Mouse (Mus musculus) hindbrain, embryonic 15.5 days (tissue): ENCODE measurements around the gene Bap1. TPM values are rescaled to one million over a fixed set of nuclear protein-coding genes. Genes with fewer than 3 reads are reported as not detected.

Experiments
- ATAC-seq: fragments of 200-750 bp; cut with Nextera tagmentation; 2 replicates; pipeline ENCODE4 v1.8.0; 2017; ENCODE audit warnings: low read depth, moderate number of reproducible peaks, moderate TSS enrichment; ENCODE audit not compliant: low FRiP score
- H3K27ac ChIP-seq: fragments of 300-500 bp; sonication (generic); replicated peaks from 2 replicates; pipeline ENCODE4 v1.5.1; 2015; ENCODE audit warnings: mild to moderate bottlenecking, inconsistent platforms
- H3K27me3 ChIP-seq: fragments of 300-500 bp; sonication (generic); 2 replicates; pipeline ENCODE4 v1.6.1; 2015; ENCODE audit warnings: control low read depth, inconsistent platforms
- H3K36me3 ChIP-seq: fragments of 300-500 bp; sonication (generic); 2 replicates; pipeline ENCODE4 v1.6.1; 2015; ENCODE audit warnings: control low read depth, inconsistent platforms
- H3K4me1 ChIP-seq: fragments of 300-500 bp; sonication (generic); replicated peaks from 2 replicates; pipeline ENCODE4 v1.6.1; 2015; ENCODE audit warnings: control low read depth, inconsistent platforms
- H3K4me2 ChIP-seq: fragments of 300-500 bp; sonication (generic); 2 replicates; pipeline ENCODE4 v1.6.1; 2015; ENCODE audit warnings: moderate library complexity, mild to moderate bottlenecking, inconsistent platforms
- H3K4me3 ChIP-seq: fragments of 300-500 bp; sonication (generic); 2 replicates; pipeline ENCODE4 v1.5.1; 2015; ENCODE audit warnings: mild to moderate bottlenecking, inconsistent platforms
- H3K9ac ChIP-seq: fragments of 300-500 bp; sonication (generic); 2 replicates; pipeline ENCODE4 v1.6.1; 2015; ENCODE audit warnings: inconsistent platforms
- H3K9me3 ChIP-seq: fragments of 300-500 bp; sonication (generic); 2 replicates; pipeline ENCODE4 v1.6.1; 2016; ENCODE audit warnings: control low read depth, inconsistent platforms
- WGBS: fragments of 180-500 bp; shearing (Covaris S2); methylation state at CpG from one replicate; pipeline ENCODE4 v1.1.7; 2015; 5-methylcytosine and 5-hydroxymethylcytosine counted together
- polyA plus RNA-seq: library from polyadenylated mRNA; unstranded; fragments of >200 nt; fragmentation: Nextera tagmentation; extraction: Ambion mirVana; gene quantifications from 2 replicates; pipeline ENCODE4 v1.2.1, GENCODE M21; 2015

Bap1 gene
- 101 and 113 TPM in 2 replicates for polyA plus RNA-seq

- WGBS, result under 1% methylated on average over 72 of the region's 75 CpGs
Observed at GRCm38 (mm10) chr14:31251084-31251604, at the start of gene Bap1, which contains the start of gene Phf7. Gene Bap1 (plus strand): TSS chr14:31251450. Gene Phf7 (minus strand): TSS chr14:31251317.

GRCm38 (mm10) chr14:31204844-31205243 is 46.4 kb upstream of the Bap1 start:
- peak overlapping the region; percentile 88 for H3K4me2 ChIP-seq
- ATAC-seq, result no peak
- H3K27ac ChIP-seq, result peak overlapping the region; percentile 95
- H3K4me3 ChIP-seq, result peak overlapping the region; percentile 88
- WGBS, result 74% methylated on average over 4 of the region's 4 CpGs
- peaks cover 22% of the 10 kb centered on the region for H3K4me1 ChIP-seq
- H3K36me3 ChIP-seq, result peaks cover 39% of the 10 kb centered on the region
- no peaks in the 10 kb centered on the region for H3K9me3 ChIP-seq
- peak overlapping the region; percentile 95 for H3K9ac ChIP-seq
- H3K27me3 ChIP-seq, result no peaks in the 10 kb centered on the region

More at GRCm38 (mm10) chr14:31251084-31251604, at the start of gene Bap1, which contains the start of gene Phf7:
- H3K36me3 ChIP-seq, result peaks cover 31% of the 10 kb centered on the region
- H3K4me1 ChIP-seq, result peaks cover 20% of the 10 kb centered on the region
- H3K4me3 ChIP-seq, result peak within 1 kb of the TSS; percentile 75
- peak within 1 kb of the TSS; percentile 80 for H3K4me2 ChIP-seq
- H3K27me3 ChIP-seq, result no peaks in the 10 kb centered on the region
- H3K27ac ChIP-seq, result peak within 1 kb of the TSS; percentile 95
- peak; percentile 96 for ATAC-seq
- peak within 1 kb of the TSS; percentile 83 for H3K9ac ChIP-seq
- H3K9me3 ChIP-seq, result no peaks in the 10 kb centered on the region

- Histone ChIP-seq H3K9ac (peak overlapping the region; percentile 95), H3K4me2 (peak overlapping the region; percentile 88), H3K36me3 (peaks cover 36% of the 10 kb centered on the region), H3K4me1 (peaks cover 22% of the 10 kb centered on the region), H3K9me3 (no peaks in the 10 kb centered on the region), H3K4me3 (peak overlapping the region; percentile 88), H3K27ac (peak overlapping the region; percentile 95), H3K27me3 (no peaks in the 10 kb centered on the region)
- WGBS, result 13% methylated on average over 8 of the region's 8 CpGs
- peak; percentile 24; the same call in 1 of the 2 replicates for ATAC-seq
Observed at GRCm38 (mm10) chr14:31205244-31205561, 46.0 kb upstream of the Bap1 start.

GRCm38 (mm10) chr14:31205562-31206467 is 45.4 kb upstream of the Bap1 start:
- H3K4me2 ChIP-seq, result peak overlapping the region; percentile 88
- H3K27ac ChIP-seq, result peak overlapping the region; percentile 95
- WGBS, result under 1% methylated on average over 39 of the region's 39 CpGs
- ATAC-seq, result peak; percentile 76
- no peaks in the 10 kb centered on the region for H3K27me3 ChIP-seq
- H3K4me3 ChIP-seq, result peak overlapping the region; percentile 88
- H3K36me3 ChIP-seq, result peaks cover 29% of the 10 kb centered on the region
- H3K4me1 ChIP-seq, result peaks cover 22% of the 10 kb centered on the region
- H3K9me3 ChIP-seq, result no peaks in the 10 kb centered on the region
- peak overlapping the region; percentile 95 for H3K9ac ChIP-seq

GRCm38 (mm10) chr14:31206472-31206981 is 44.7 kb upstream of the Bap1 start:
- Histone ChIP-seq H3K36me3 (peaks cover 26% of the 10 kb centered on the region), H3K27ac (peak overlapping the region; percentile 95), H3K4me3 (peak overlapping the region; percentile 88), H3K27me3 (no peaks in the 10 kb centered on the region), H3K4me2 (peak overlapping the region; percentile 88), H3K4me1 (peaks cover 22% of the 10 kb centered on the region), H3K9ac (peak overlapping the region; percentile 95), H3K9me3 (no peaks in the 10 kb centered on the region)
- WGBS, result under 1% methylated on average over 41 of the region's 48 CpGs
- peak; percentile 75 for ATAC-seq

GRCm38 (mm10) chr14:31207070-31207830 is 44.0 kb upstream of the Bap1 start:
- Histone ChIP-seq H3K4me2 (peak overlapping the region; percentile 88), H3K4me3 (peak overlapping the region; percentile 88), H3K27ac (peak overlapping the region; percentile 95), H3K4me1 (peaks cover 22% of the 10 kb centered on the region), H3K9ac (peak overlapping the region; percentile 95), H3K36me3 (peaks cover 19% of the 10 kb centered on the region), H3K27me3 (no peaks in the 10 kb centered on the region), H3K9me3 (no peaks in the 10 kb centered on the region)
- peak; percentile 25 for ATAC-seq
- WGBS, result 78% methylated on average over 13 of the region's 13 CpGs

GRCm38 (mm10) chr14:31208084-31208483 is 43.2 kb upstream of the Bap1 start, which contains the start of gene Tnnc1:
Gene Tnnc1 (plus strand): TSS chr14:31208312.
- Histone ChIP-seq H3K4me3 (peak within 1 kb of the TSS; percentile 88), H3K4me1 (peaks cover 22% of the 10 kb centered on the region), H3K27ac (peak within 1 kb of the TSS; percentile 95), H3K27me3 (no peaks in the 10 kb centered on the region), H3K9ac (peak within 1 kb of the TSS; percentile 95; the same call in 1 of the 2 replicates), H3K9me3 (no peaks in the 10 kb centered on the region), H3K36me3 (peaks cover 10% of the 10 kb centered on the region), H3K4me2 (peak within 1 kb of the TSS; percentile 88)
- WGBS, result 93% methylated on average over 2 of the region's 2 CpGs
- no peak for ATAC-seq

GRCm38 (mm10) chr14:31209133-31209557 is 42.1 kb upstream of the Bap1 start:
- no peak for ATAC-seq
- H3K27ac ChIP-seq, result no peak overlapping the region
- H3K27me3 ChIP-seq, result no peaks in the 10 kb centered on the region
- H3K9ac ChIP-seq, result no peak overlapping the region
- 0 out of 2 replicates have a peak, but pooled peaks cover under 1% of the 10 kb centered on the region for H3K36me3 ChIP-seq
- H3K9me3 ChIP-seq, result no peaks in the 10 kb centered on the region
- WGBS, result 87% methylated on average over 4 of the region's 4 CpGs
- peaks cover 22% of the 10 kb centered on the region for H3K4me1 ChIP-seq
- no peak overlapping the region for H3K4me2 ChIP-seq
- no peak overlapping the region for H3K4me3 ChIP-seq

GRCm38 (mm10) chr14:31211854-31212253 is 39.4 kb upstream of the Bap1 start:
- WGBS, result 89% methylated on average over 6 of the region's 6 CpGs
- Histone ChIP-seq H3K9me3 (no peaks in the 10 kb centered on the region), H3K4me2 (no peak overlapping the region), H3K36me3 (no peaks in the 10 kb centered on the region), H3K4me3 (no peak overlapping the region), H3K27ac (no peak overlapping the region), H3K27me3 (no peaks in the 10 kb centered on the region), H3K9ac (no peak overlapping the region), H3K4me1 (peaks cover 14% of the 10 kb centered on the region)
- ATAC-seq, result no peak

GRCm38 (mm10) chr14:31212499-31212898 is 38.8 kb upstream of the Bap1 start:
- Histone ChIP-seq H3K36me3 (no peaks in the 10 kb centered on the region), H3K27ac (no peak overlapping the region), H3K4me1 (peaks cover 10% of the 10 kb centered on the region), H3K4me3 (no peak overlapping the region), H3K9me3 (no peaks in the 10 kb centered on the region), H3K27me3 (no peaks in the 10 kb centered on the region), H3K9ac (no peak overlapping the region), H3K4me2 (no peak overlapping the region)
- 94% methylated on average over 3 of the region's 3 CpGs for WGBS
- no peak for ATAC-seq

GRCm38 (mm10) chr14:31213868-31214267 is 37.4 kb upstream of the Bap1 start:
- Histone ChIP-seq H3K9ac (no peak overlapping the region), H3K4me2 (no peak overlapping the region), H3K27ac (no peak overlapping the region), H3K36me3 (no peaks in the 10 kb centered on the region), H3K4me1 (peaks cover 13% of the 10 kb centered on the region), H3K27me3 (no peaks in the 10 kb centered on the region), H3K4me3 (no peak overlapping the region), H3K9me3 (no peaks in the 10 kb centered on the region)
- 69% methylated on average over 8 of the region's 8 CpGs for WGBS
- ATAC-seq, result no peak
